Mouse (Mus musculus) lung, embryonic 14.5 days (tissue): ENCODE measurements around the gene Gm45208. TPM values are rescaled to one million over a fixed set of nuclear protein-coding genes. Genes with fewer than 3 reads are reported as not detected.

Experiments
- ATAC-seq: fragments of 200-750 bp; cut with Nextera tagmentation; 2 replicates; pipeline ENCODE4 v1.8.0; 2017; ENCODE audit warnings: mild to moderate bottlenecking, moderate TSS enrichment, moderate library complexity; ENCODE audit not compliant: insufficient read depth
- DNase-seq: peaks from one replicate; pipeline ENCODE4 v3.0.0-alpha.2; 2015
- H3K27ac ChIP-seq: fragments of 300-500 bp; sonication (generic); 2 replicates; pipeline ENCODE4 v1.5.1; 2014; ENCODE audit warnings: low read depth, mild to moderate bottlenecking, moderate library complexity
- H3K27me3 ChIP-seq: fragments of 300-500 bp; sonication (generic); 2 replicates; pipeline ENCODE4 v1.6.1; 2014; ENCODE audit warnings: low read length, control low read depth; ENCODE audit not compliant: insufficient read depth
- H3K36me3 ChIP-seq: fragments of 300-500 bp; sonication (generic); 2 replicates; pipeline ENCODE4 v1.6.1; 2014; ENCODE audit warnings: control low read depth; ENCODE audit not compliant: insufficient read depth
- H3K4me1 ChIP-seq: fragments of 300-500 bp; sonication (generic); 2 replicates; pipeline ENCODE4 v1.6.1; 2014; ENCODE audit warnings: antibody characterized with exemption, control low read depth; ENCODE audit not compliant: insufficient read depth
- H3K4me2 ChIP-seq: fragments of 300-500 bp; sonication (generic); 2 replicates; pipeline ENCODE4 v1.6.1; 2014; ENCODE audit warnings: mild to moderate bottlenecking
- H3K4me3 ChIP-seq: fragments of 300-500 bp; sonication (generic); 2 replicates; pipeline ENCODE4 v1.5.1; 2014; ENCODE audit warnings: low read depth, low read length
- H3K9ac ChIP-seq: fragments of 300-500 bp; sonication (generic); 2 replicates; pipeline ENCODE4 v1.6.1; 2014
- H3K9me3 ChIP-seq: fragments of 300-500 bp; sonication (generic); 2 replicates; pipeline ENCODE4 v1.6.1; 2016; ENCODE audit warnings: low read depth, low read length, control low read depth
- CTCF ChIP-seq: IDR thresholded peaks from 2 replicates; pipeline ENCODE4 v1.5.1; 2016; ENCODE audit warnings: antibody characterized with exemption, low read depth
- WGBS: fragments of 180-500 bp; shearing (Covaris S2); extraction: QIAGEN DNeasy Blood & Tissue Kit; methylation state at CpG from one replicate; pipeline ENCODE4 v1.1.7; 2014; 5-methylcytosine and 5-hydroxymethylcytosine counted together
- polyA plus RNA-seq: library from polyadenylated mRNA; unstranded; fragments of >200 nt; fragmentation: Nextera tagmentation; extraction: Ambion mirVana; gene quantifications from 2 replicates; pipeline ENCODE4 v1.2.1, GENCODE M21; 2014

The Gm45208 gene
- polyA plus RNA-seq, 1 experiment from 2014 or later: 0.49 TPM

GRCm38 (mm10) chrX:7679405-7680056 lies 42.5 kb upstream of the Gm45208 start:
- Histone ChIP-seq H3K4me1 (no peaks in the 10 kb centered on the region), H3K27me3 (no peaks in the 10 kb centered on the region), H3K4me3 (peak overlapping the region; percentile 21), H3K9ac (no peak overlapping the region), H3K27ac (no peak overlapping the region), H3K36me3 (no peaks in the 10 kb centered on the region), H3K4me2 (peak overlapping the region; percentile 58), H3K9me3 (no peaks in the 10 kb centered on the region)
- DNase-seq (peak; percentile 94), ATAC-seq (peak; percentile 98)
- WGBS: 8% methylated on average over 27 of the region's 27 CpGs
- TF ChIP-seq CTCF: peak; percentile 85

GRCm38 (mm10) chrX:7680057-7680412 lies 42.0 kb upstream of the Gm45208 start:
- 29% methylated on average over 11 of the region's 12 CpGs for WGBS
- Histone ChIP-seq H3K9ac (no peak overlapping the region), H3K36me3 (no peaks in the 10 kb centered on the region), H3K4me3 (peak overlapping the region; percentile 21), H3K27me3 (no peaks in the 10 kb centered on the region), H3K4me2 (peak overlapping the region; percentile 58), H3K27ac (no peak overlapping the region), H3K4me1 (no peaks in the 10 kb centered on the region), H3K9me3 (no peaks in the 10 kb centered on the region)
- ATAC-seq: no peak
- no peak for TF ChIP-seq CTCF
- no peak for DNase-seq

GRCm38 (mm10) chrX:7680864-7681263 lies 41.2 kb upstream of the Gm45208 start, which contains the start of gene Magix:
Gene Magix (minus strand): TSS chrX:7681251.
- Histone ChIP-seq H3K36me3 (no peaks in the 10 kb centered on the region), H3K4me3 (peak within 1 kb of the TSS; percentile 21), H3K9me3 (no peaks in the 10 kb centered on the region), H3K9ac (no peak within 1 kb of the TSS), H3K4me2 (peak within 1 kb of the TSS; percentile 58), H3K27ac (no peak within 1 kb of the TSS), H3K4me1 (no peaks in the 10 kb centered on the region), H3K27me3 (no peaks in the 10 kb centered on the region)
- no peak for TF ChIP-seq CTCF
- no peak for ATAC-seq
- no peak for DNase-seq
- 63% methylated on average over 14 of the region's 14 CpGs for WGBS

GRCm38 (mm10) chrX:7688321-7688720 lies 33.7 kb upstream of the Gm45208 start:
- Histone ChIP-seq H3K9me3 (no peaks in the 10 kb centered on the region), H3K4me1 (no peaks in the 10 kb centered on the region), H3K27me3 (no peaks in the 10 kb centered on the region), H3K4me2 (no peak overlapping the region), H3K9ac (no peak overlapping the region), H3K36me3 (no peaks in the 10 kb centered on the region), H3K4me3 (no peak overlapping the region), H3K27ac (no peak overlapping the region)
- no peak for TF ChIP-seq CTCF
- no peak for DNase-seq
- ATAC-seq: no peak
- WGBS: 90% methylated on average over 2 of the region's 2 CpGs

GRCm38 (mm10) chrX:7690486-7690885 lies 31.6 kb upstream of the Gm45208 start:
- DNase-seq: peak; percentile 26

GRCm38 (mm10) chrX:7692862-7693261 lies 29.2 kb upstream of the Gm45208 start:
- WGBS: 34% methylated on average over 4 of the region's 4 CpGs
- DNase-seq: peak; percentile 46
- no peak overlapping the region for H3K4me3 ChIP-seq
- no peaks in the 10 kb centered on the region for H3K36me3 ChIP-seq
- H3K27me3 ChIP-seq: no peaks in the 10 kb centered on the region
- no peak overlapping the region for H3K9ac ChIP-seq
- peak; percentile 45 for TF ChIP-seq CTCF
- H3K4me1 ChIP-seq: no peaks in the 10 kb centered on the region
- H3K9me3 ChIP-seq: no peaks in the 10 kb centered on the region
- no peak for ATAC-seq
- no peak overlapping the region for H3K27ac ChIP-seq
- H3K4me2 ChIP-seq: no peak overlapping the region

More at GRCm38 (mm10) chrX:7690486-7690885, 31.6 kb upstream of the Gm45208 start:
- no peaks in the 10 kb centered on the region for H3K4me1 ChIP-seq
- H3K27ac ChIP-seq: no peak overlapping the region
- WGBS: 45% methylated on average over 3 of the region's 3 CpGs
- no peak overlapping the region for H3K9ac ChIP-seq
- H3K27me3 ChIP-seq: no peaks in the 10 kb centered on the region
- no peaks in the 10 kb centered on the region for H3K9me3 ChIP-seq
- H3K4me2 ChIP-seq: no peak overlapping the region
- no peak for TF ChIP-seq CTCF
- H3K36me3 ChIP-seq: no peaks in the 10 kb centered on the region
- H3K4me3 ChIP-seq: no peak overlapping the region
- ATAC-seq: peak; percentile 73; the same call in 1 of the 2 replicates

GRCm38 (mm10) chrX:7696520-7696919 lies 25.5 kb upstream of the Gm45208 start:
- DNase-seq (no peak), ATAC-seq (peak; percentile 9; the same call in 1 of the 2 replicates)
- TF ChIP-seq CTCF: no peak
- 0 out of 2 replicates have a peak, but pooled peaks cover 7% of the 10 kb centered on the region for H3K36me3 ChIP-seq
- H3K9ac ChIP-seq: no peak overlapping the region
- H3K27ac ChIP-seq: no peak overlapping the region
- peak overlapping the region; percentile 45 for H3K4me2 ChIP-seq
- H3K27me3 ChIP-seq: no peaks in the 10 kb centered on the region
- H3K4me3 ChIP-seq: peak overlapping the region; percentile 56; the same call in 1 of the 2 replicates
- no peaks in the 10 kb centered on the region for H3K4me1 ChIP-seq
- 44% methylated on average over 6 of the region's 6 CpGs for WGBS
- H3K9me3 ChIP-seq: no peaks in the 10 kb centered on the region
